Mouse (Mus musculus) embryo, embryonic 9.5 days (tissue): ENCODE results near the gene Zfp600.
A peak's percentile ranks its signal among the peaks of the same experiment; 100 is the strongest.
"Not testable (repeated sequence)": the region's sequence is repeated elsewhere in the genome, so short reads cannot be mapped to it uniquely, and the experiment has no call there.

Experiments used
- DNase-seq: peaks from one replicate; pipeline ENCODE4 v3.0.0-alpha.2; 2017; ENCODE audit errors: extremely low spot score

The Zfp600 gene

GRCm38 (mm10) chr4:146156524-146156923 lies at the start of gene Zfp600:
Gene Zfp600 (plus strand): TSS chr4:146156824.
- not testable (repeated sequence) for DNase-seq

- DNase-seq: not testable (repeated sequence)
Observed at GRCm38 (mm10) chr4:146162893-146163292, 6.3 kb downstream of the Zfp600 start.

GRCm38 (mm10) chr4:146167202-146167832 lies 10.7 kb downstream of the Zfp600 start:
- DNase-seq: peak; percentile 0

- peak; percentile 9 for DNase-seq
Observed at GRCm38 (mm10) chr4:146167879-146168532, 11.4 kb downstream of the Zfp600 start.

GRCm38 (mm10) chr4:146168730-146169215 lies 12.1 kb downstream of the Zfp600 start:
- not testable (repeated sequence) for DNase-seq

GRCm38 (mm10) chr4:146173378-146174226 lies 17.0 kb downstream of the Zfp600 start:
- DNase-seq: peak; percentile 9

- DNase-seq: not testable (repeated sequence)
Observed at GRCm38 (mm10) chr4:146204357-146204756, 47.7 kb downstream of the Zfp600 start.

- DNase-seq: not testable (repeated sequence)
Observed at GRCm38 (mm10) chr4:146239252-146240244, 82.9 kb downstream of the Zfp600 start.

GRCm38 (mm10) chr4:146242119-146242518 lies 85.5 kb downstream of the Zfp600 start:
- not testable (repeated sequence) for DNase-seq
